Mouse (Mus musculus): ENCODE measurements around the gene Asb12.
"Not testable (repeated sequence)": the region's sequence is repeated elsewhere in the genome, so short reads cannot be mapped to it uniquely, and the experiment has no call there.

Gene Asb12

GRCm38 (mm10) chrX:95557887-95558286 lies at the start of gene Asb12, which contains the start of gene Pfn5:
Gene Asb12 (minus strand): TSS chrX:95557987.
Gene Pfn5 (plus strand): TSS chrX:95558104.
- DNase-seq (ENCODE audit: low spot score): no peak

GRCm38 (mm10) chrX:95600609-95601008 lies 42.8 kb upstream of the Asb12 start:
- no peak for DNase-seq (ENCODE audit: low spot score)

- DNase-seq (ENCODE audit: low spot score): no peak
These were observed 3.5 kb downstream of the Asb12 start for GRCm38 (mm10) chrX:95554321-95554720.

GRCm38 (mm10) chrX:95535493-95535892 lies 22.3 kb downstream of the Asb12 start:
- not testable (repeated sequence) for DNase-seq (ENCODE audit: low spot score)

- DNase-seq (ENCODE audit: low spot score): no peak
These were observed 32.6 kb downstream of the Asb12 start for GRCm38 (mm10) chrX:95525166-95525565.

- no peak for DNase-seq (ENCODE audit: low spot score)
These were observed 33.9 kb downstream of the Asb12 start for GRCm38 (mm10) chrX:95523883-95524282.

- DNase-seq (ENCODE audit: low spot score): no peak
These were observed 100.6 kb downstream of the Asb12 start for GRCm38 (mm10) chrX:95457166-95457565.

- DNase-seq (ENCODE audit: low spot score): no peak
These were observed 111.9 kb downstream of the Asb12 start for GRCm38 (mm10) chrX:95445866-95446265.

- DNase-seq (ENCODE audit: low spot score): no peak
These were observed 112.6 kb downstream of the Asb12 start for GRCm38 (mm10) chrX:95445141-95445540.

- DNase-seq (ENCODE audit: low spot score): peak; percentile 93
These were observed 113.0 kb downstream of the Asb12 start, which contains the start of gene Amer1 for GRCm38 (mm10) chrX:95444776-95445111. Gene Amer1 (minus strand): TSS chrX:95444872.

- DNase-seq (ENCODE audit: low spot score): peak; percentile 31
These were observed 113.7 kb downstream of the Asb12 start for GRCm38 (mm10) chrX:95443898-95444775.

- no peak for DNase-seq (ENCODE audit: low spot score)
These were observed 114.4 kb downstream of the Asb12 start for GRCm38 (mm10) chrX:95443390-95443789.

GRCm38 (mm10) chrX:95442261-95442660 lies 115.5 kb downstream of the Asb12 start:
- no peak for DNase-seq (ENCODE audit: low spot score)

GRCm38 (mm10) chrX:95441290-95441689 lies 116.5 kb downstream of the Asb12 start:
- no peak for DNase-seq (ENCODE audit: low spot score)

- DNase-seq (ENCODE audit: low spot score): no peak
These were observed 119.3 kb downstream of the Asb12 start for GRCm38 (mm10) chrX:95438491-95438890.

GRCm38 (mm10) chrX:95437236-95437635 lies 120.6 kb downstream of the Asb12 start:
- DNase-seq (ENCODE audit: low spot score): no peak
